Mouse (Mus musculus) layer of hippocampus, adult 6 months (tissue): ENCODE data around the gene Plpp4. TPM values are rescaled to one million over a fixed set of nuclear protein-coding genes. Genes with fewer than 3 reads are reported as not detected.

Experiments used
- long read RNA-seq, 2 experiments: library from polyadenylated mRNA; unstranded; transcript quantifications; one replicate each; pipeline ENCODE4 v2.0.0; 2019 to 2020
- polyA plus RNA-seq: library from polyadenylated mRNA; unstranded; fragments of <200 nt; fragmentation: Nextera tagmentation; gene quantifications from 2 replicates; pipeline ENCODE4 v1.2.3, GENCODE M21; 2021

The Plpp4 gene
- 11.3 and 11.5 TPM in 2 replicates for polyA plus RNA-seq
- long read RNA-seq, experiment 1, transcript Plpp4-201 (7 exons, 1,256 nt): major isoform, 5 of 10 reads
- long read RNA-seq, experiment 1, partial matches to known transcripts: 0 of 10 reads
- long read RNA-seq, experiment 1, other reads (novel, unspliced or antisense): 5 of 10 reads
- long read RNA-seq, experiment 2, transcript Plpp4-201 (7 exons, 1,256 nt): major isoform, 17 of 27 reads
- long read RNA-seq, experiment 2, partial matches to known transcripts: 0 of 27 reads
- long read RNA-seq, experiment 2, other reads (novel, unspliced or antisense): 6 of 27 reads

GRCm38 (mm10) chr7:129256621-129257373, at the start of gene Plpp4:
Plpp4 (plus strand) TSS chr7:129257031.

